Mouse (Mus musculus) cerebellum, postnatal 25 days (tissue): Measurements from ENCODE around the gene Umad1.

Source experiments
- DNase-seq, 2 experiments: peaks; one replicate each; pipeline ENCODE4 v3.0.0; 2021; ENCODE audit warnings: mixed read lengths in 2 of 2

Umad1 gene

GRCm38 (mm10) chr6:8259004-8259666 lies at the start of gene Umad1, which contains the start of the genes Rpa3 and Gm45062:
Umad1 (plus strand) TSS chr6:8259288.
Rpa3 (minus strand) TSS chr6:8259173.
Gm45062 (plus strand) TSS chr6:8259450.
- DNase-seq, result peak; percentile 98

- peak in 1 of 2 experiments; percentile 42 for DNase-seq
These were observed 49.3 kb upstream of the Umad1 start for GRCm38 (mm10) chr6:8209866-8210186.

- no peak for DNase-seq
These were observed 48.4 kb upstream of the Umad1 start for GRCm38 (mm10) chr6:8210661-8211060.

GRCm38 (mm10) chr6:8227035-8227434 lies 32.1 kb upstream of the Umad1 start:
- no peak for DNase-seq

- no peak for DNase-seq
These were observed 30.5 kb upstream of the Umad1 start for GRCm38 (mm10) chr6:8228596-8228995.

DNA sequence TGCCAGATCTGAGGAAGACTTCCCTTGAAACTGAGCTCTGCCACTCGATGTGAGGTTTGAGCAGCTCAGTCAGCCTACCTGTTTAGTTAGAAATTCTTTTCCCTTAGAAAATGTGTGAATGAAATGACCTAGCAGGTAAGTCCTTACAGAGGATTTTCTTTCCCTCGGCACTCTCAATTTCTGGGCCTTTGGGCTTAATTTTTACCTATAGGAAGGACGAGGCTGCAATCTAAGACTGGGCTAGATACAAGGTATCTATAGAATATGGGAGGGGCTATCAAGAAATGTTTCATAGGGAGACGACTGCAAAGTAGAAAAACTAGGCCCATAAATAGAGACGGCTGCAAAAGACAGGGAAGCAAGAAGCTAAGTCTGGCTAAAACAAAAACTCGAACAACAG lies 772 bp upstream of the Umad1 start:
- no peak for DNase-seq

GRCm38 (mm10) chr6:8259667-8260044 lies 568 bp downstream of the Umad1 start:
- no peak for DNase-seq

DNA sequence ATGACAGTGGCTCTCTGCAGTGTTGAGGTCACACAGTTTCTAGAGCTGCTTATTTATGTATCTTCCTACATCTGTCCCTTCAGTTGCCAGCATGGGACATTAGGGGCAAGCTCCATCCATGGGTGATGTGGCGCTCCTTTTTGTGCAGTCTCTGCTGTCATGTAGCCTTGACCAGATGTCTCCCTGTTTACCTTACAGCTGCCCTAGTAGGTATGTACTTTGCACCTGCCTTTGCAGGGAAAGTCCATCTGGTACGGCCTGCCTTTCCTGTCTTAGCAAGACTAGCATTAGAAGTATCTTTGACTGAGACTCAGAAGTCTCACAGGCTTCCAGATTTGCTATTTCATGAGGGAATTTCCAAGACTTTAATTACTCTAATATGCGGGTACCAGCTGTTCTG lies 12.0 kb downstream of the Umad1 start:
- no peak for DNase-seq

GRCm38 (mm10) chr6:8274387-8275054 lies 15.4 kb downstream of the Umad1 start:
- DNase-seq, result peak; percentile 51 to 75

- peak; percentile 63 to 84 for DNase-seq
These were observed 16.0 kb downstream of the Umad1 start for GRCm38 (mm10) chr6:8275098-8275497.

DNA sequence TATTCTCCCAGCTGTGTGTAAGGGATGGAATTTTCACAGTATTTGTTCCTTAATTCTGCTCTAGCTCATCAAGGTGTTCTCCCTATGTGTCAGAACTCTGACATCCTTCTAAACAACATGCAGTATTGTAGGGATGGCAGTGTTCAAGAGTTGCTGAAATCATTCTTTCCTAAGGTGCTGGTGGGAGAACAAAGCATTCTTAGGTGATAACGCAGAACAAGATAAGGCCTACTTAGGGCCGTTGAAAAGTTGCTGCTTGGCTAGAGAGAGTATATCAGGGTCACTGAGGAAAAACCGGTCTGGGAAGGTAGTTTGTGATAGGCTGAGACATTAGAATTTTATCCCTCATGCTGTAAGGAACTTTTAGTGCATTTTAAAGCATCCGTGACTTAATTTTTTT lies 17.3 kb downstream of the Umad1 start:
- no peak for DNase-seq

DNA sequence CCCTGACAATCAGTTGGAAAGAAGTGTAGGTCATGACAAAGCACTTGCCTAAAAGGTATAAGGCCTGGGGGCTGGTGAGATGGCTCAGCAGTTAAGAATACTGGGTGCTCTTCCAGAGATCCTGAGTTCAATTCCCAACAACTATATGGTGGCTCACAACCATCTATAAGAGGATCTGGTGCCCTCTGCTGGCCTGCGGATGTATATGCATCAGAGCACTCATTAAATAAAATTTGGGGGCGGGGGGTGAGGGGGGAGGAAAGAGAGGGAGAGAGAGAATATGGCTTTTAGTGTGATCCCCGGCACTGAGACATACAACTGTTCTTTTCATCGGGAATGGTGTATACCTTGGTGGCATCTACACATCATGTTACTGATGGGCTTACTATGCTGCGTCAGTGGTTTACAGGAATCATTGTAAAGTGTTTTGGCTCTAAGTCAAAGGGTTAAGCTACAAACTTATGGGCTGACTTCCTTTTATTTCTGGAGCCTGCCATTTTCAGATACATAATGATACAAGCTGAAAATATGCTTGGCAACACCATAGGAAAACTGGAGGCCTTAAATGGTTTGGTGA lies 19.4 kb downstream of the Umad1 start:
- peak in 1 of 2 experiments; percentile 27 for DNase-seq

DNA sequence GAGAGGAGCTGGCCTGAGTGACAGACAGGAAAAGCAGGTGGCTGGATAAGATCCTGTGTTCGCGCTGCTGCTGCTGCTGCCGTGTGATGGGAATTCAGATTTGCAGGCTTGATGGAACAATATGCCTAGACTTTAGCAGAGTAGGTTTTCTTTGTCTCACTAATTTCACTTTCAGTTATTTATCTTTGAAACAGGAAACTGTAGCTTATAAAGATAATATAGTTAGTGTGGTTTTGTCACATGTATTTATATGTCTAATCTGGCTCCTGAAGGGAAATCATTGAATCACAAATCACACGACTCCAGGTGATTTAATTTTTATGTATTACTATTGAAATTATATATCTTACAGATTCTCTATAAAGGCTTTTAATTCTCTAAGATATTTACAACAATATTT lies 24.2 kb downstream of the Umad1 start:
- DNase-seq, result no peak

DNA sequence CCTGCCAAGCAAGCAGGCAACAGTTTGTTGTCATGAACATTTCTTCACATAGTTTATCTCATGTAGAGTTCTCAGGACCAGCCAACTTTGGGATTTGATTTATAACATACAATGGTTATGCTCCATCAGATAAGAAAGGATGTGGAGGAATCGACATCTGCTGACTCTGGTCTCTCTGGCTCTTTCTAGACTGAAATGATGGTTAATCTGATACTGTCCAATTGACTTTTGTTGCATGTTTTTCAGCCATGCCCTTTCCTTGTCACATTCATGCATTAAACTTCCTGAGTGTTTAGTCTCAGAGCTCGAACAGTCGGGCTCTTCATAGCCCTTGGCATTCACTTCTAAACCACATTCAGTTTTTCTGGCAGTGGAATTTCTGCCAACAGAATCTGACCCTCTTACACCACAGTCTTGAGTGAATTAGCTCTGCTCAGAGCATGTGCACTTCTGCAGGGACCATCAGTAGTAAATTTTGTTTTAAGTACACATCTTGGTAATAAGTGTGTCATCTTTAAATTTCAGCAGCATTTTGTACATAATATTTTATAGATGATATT lies 26.4 kb downstream of the Umad1 start:
- no peak for DNase-seq

DNA sequence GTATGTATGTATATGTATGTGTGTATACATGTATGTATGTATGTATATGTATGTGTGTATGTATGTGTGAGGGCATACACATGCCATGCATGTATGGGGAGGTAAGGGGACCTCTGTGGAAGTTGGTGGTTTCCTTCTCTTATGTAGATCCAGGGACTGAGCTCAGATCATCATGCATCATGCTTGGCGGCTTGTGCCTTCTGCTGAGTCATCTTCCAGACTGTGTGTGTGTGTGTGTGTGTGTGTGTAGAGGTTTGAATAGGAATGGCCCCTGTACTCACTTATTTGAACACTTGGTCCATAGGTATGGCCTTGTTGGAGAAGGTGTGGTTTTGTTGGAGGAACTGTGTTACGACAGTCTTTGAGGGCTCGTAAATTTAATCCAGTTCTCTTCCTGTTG lies 27.1 kb downstream of the Umad1 start:
- DNase-seq, result no peak

GRCm38 (mm10) chr6:8288755-8289580 lies 29.9 kb downstream of the Umad1 start:
- DNase-seq, result no peak

- DNase-seq, result no peak
These were observed 35.1 kb downstream of the Umad1 start for GRCm38 (mm10) chr6:8294048-8294784.

DNA sequence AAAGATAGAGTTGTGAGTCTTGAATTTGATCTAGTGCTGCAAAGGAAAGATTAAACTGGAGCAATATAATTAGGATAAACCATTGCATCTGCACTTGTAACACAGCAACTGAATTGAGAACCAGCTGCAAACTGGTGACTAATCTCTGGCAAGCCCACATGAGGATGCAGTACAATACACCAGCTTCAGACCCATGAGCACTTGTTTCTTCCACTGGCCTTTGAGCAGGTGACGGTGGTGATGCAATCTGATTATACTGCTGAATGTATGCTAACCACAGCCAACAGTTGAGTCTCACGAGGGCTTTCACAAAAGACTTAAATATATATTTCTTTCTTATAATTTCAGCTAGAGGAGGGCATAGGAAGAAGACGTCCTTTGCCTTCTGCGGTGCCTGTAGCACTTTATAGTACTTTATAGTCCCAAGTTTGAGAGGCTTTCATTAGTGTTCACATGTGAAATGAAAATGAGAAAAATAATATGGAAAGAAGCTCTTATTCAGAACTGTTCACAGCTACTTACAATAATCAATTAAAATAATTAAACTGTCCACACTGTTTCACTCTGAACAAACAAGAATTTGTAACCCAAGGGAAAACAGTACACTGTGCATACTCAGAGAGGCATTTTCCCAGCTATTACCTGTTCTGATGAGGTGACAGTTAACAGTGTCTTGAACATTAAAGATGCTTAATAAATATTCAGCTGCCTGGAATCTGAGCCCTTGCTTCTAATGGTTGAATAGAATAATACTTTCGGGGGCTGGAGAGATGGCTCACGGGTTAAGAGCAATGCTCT lies 40.2 kb downstream of the Umad1 start:
- DNase-seq, result no peak

- no peak for DNase-seq
These were observed 49.0 kb downstream of the Umad1 start for GRCm38 (mm10) chr6:8307878-8308775.

GRCm38 (mm10) chr6:8312554-8312953 lies 53.5 kb downstream of the Umad1 start:
- no peak for DNase-seq
